Mouse (Mus musculus) MEL (cell line): ENCODE measurements around the gene Unc45b.

Source experiments
- CTCF ChIP-seq, 3 experiments: IDR thresholded peaks in 2 of 3; conservative IDR thresholded peaks in 1 of 3; 2 replicates each; pipeline ENCODE4 v1.5.1; 2011 to 2012; ENCODE audit warnings: low read length in 3 of 3, low read depth in 2 of 3, mild to moderate bottlenecking in 2 of 3, improper control_type of control experiment in 1 of 3, inconsistent platforms in 1 of 3, mixed read lengths in 1 of 3, moderate library complexity in 1 of 3; ENCODE audit not compliant: control insufficient read depth in 1 of 3, insufficient read depth in 1 of 3, poor library complexity in 1 of 3, severe bottlenecking in 1 of 3
- EP300 ChIP-seq, 2 experiments: IDR thresholded peaks; 2 replicates each; pipeline ENCODE4 v1.6.1; 2011; ENCODE audit warnings: improper control_type of control experiment in 2 of 2, low read length in 2 of 2, low read depth in 1 of 2, mild to moderate bottlenecking in 1 of 2
- ETS1 ChIP-seq: IDR thresholded peaks from 2 replicates; pipeline ENCODE4 v1.6.1; 2012; ENCODE audit warnings: low read depth, mild to moderate bottlenecking, inconsistent platforms, low read length, improper control_type of control experiment, moderate library complexity
- MYC ChIP-seq: IDR thresholded peaks from 2 replicates; pipeline ENCODE4 v1.6.1; 2011; ENCODE audit warnings: low read depth, mild to moderate bottlenecking, low read length, improper control_type of control experiment, moderate library complexity
- POLR2A ChIP-seq, 2 experiments: IDR thresholded peaks; 2 replicates each; pipeline ENCODE4 v1.6.1; 2011 to 2012; ENCODE audit warnings: low read length in 2 of 2, mild to moderate bottlenecking in 2 of 2, control low read depth in 1 of 2, improper control_type of control experiment in 1 of 2, low read depth in 1 of 2, moderate library complexity in 1 of 2; ENCODE audit not compliant: control insufficient read depth in 1 of 2, insufficient read depth in 1 of 2, poor library complexity in 1 of 2
- RCOR1 ChIP-seq: IDR thresholded peaks from 2 replicates; pipeline ENCODE4 v1.6.1; 2012; ENCODE audit warnings: low read depth, mild to moderate bottlenecking, inconsistent platforms, low read length, improper control_type of control experiment
- TAL1 ChIP-seq: IDR thresholded peaks from 2 replicates; pipeline ENCODE4 v1.6.1; 2012; ENCODE audit warnings: mild to moderate bottlenecking, inconsistent platforms, low read length, moderate library complexity, mixed read lengths
- TBP ChIP-seq: IDR thresholded peaks from 2 replicates; pipeline ENCODE4 v1.8.0; 2011; ENCODE audit warnings: low read depth, low read length, improper control_type of control experiment
- USF2 ChIP-seq, 2 experiments: IDR thresholded peaks; 2 replicates each; pipeline ENCODE4 v1.6.1; 2011 to 2012; ENCODE audit warnings: improper control_type of control experiment in 2 of 2, low read length in 2 of 2, borderline replicate concordance in 1 of 2, inconsistent platforms in 1 of 2, low read depth in 1 of 2, mild to moderate bottlenecking in 1 of 2; ENCODE audit not compliant: insufficient read depth in 1 of 2

GRCm38 (mm10) chr11:82921691-82922090, 11.3 kb downstream of the Unc45b start:
- TF ChIP-seq TBP = no peak
- TF ChIP-seq POLR2A (IDR thresholded peaks at IDR 0.05; ENCODE audit: control insufficient read depth in 1 of 2, insufficient read depth in 1 of 2, low read depth in 1 of 2, low read length in 2 of 2, poor library complexity in 1 of 2) = no peak
- TF ChIP-seq USF2 (IDR thresholded peaks at IDR 0.05; ENCODE audit: borderline replicate concordance in 1 of 2, insufficient read depth in 1 of 2, low read depth in 1 of 2, low read length in 2 of 2) = no peak
- no peak for TF ChIP-seq CTCF (IDR thresholded peaks at IDR 0.05 in 2 of 3, conservative IDR thresholded peaks at IDR 0.05 in 1 of 3; ENCODE audit: control insufficient read depth in 1 of 3, insufficient read depth in 1 of 3, low read depth in 2 of 3, low read length in 3 of 3, poor library complexity in 1 of 3, severe bottlenecking in 1 of 3)
- no peak for TF ChIP-seq TAL1
- no peak for TF ChIP-seq MYC
- TF ChIP-seq ETS1 = no peak
- no peak for TF ChIP-seq EP300 (IDR thresholded peaks at IDR 0.05; ENCODE audit: low read depth in 1 of 2, low read length in 2 of 2)
- no peak for TF ChIP-seq RCOR1
